Mouse (Mus musculus): Measurements from ENCODE around the gene Abat.

DNA sequence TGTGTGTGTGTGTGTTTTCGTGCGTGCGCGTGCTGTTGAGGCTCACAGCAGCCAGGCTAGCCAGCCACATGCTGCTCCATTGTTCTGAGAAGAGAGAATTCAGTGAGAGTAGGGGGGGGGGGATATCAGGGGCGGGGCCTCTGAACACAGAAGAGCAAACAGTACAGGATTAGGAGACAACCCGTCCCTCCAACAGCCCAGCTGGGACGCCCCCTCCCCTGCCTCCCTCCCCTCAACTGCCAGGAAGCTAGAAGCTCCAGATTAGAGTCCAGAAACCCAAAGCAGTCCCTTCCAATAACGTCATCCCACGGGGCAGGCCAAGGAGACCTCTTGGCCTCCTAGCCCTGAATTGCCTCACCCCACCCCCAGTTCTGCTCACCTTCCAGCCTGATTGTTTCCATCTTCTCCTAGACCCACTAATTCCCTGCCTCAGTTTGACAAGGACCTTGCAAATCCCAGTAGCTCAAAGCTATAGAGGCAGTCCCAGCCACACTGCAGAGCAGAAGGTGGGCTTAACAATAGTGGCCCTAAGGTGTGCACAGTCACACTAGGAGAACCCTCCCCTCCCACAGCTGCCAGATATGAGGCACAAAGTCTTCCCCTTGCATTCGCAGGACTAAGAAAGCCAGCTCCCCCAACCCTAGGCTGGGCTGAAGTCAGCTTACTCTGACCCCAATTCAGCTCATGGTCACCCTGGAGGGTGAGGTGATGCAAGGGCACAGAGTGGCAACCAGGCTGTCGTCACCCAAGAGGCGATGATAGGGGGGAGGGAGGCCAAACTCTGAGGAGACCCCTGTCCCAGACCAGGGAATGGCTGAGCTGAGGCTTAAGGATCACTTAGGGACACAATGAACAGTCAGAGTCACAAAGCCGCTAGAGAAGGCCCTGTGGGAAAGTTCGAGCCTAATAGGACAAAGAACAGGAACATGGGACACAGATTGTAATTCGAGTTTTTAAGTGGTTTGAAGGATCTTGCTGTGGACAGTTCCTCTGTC lies 157.1 kb downstream of the Abat start:
- TF ChIP-seq POLR2A (IDR thresholded peaks at IDR 0.05; ENCODE audit: control insufficient read depth, extremely low read depth, insufficient read depth, low read length, poor library complexity) (no peak), CTCF (IDR thresholded peaks at IDR 0.05; ENCODE audit: borderline replicate concordance, control insufficient read depth, extremely low read depth, insufficient read depth, low read length, poor library complexity) (no peak)

Measured in thymus, adult 2 months (tissue).